Mouse (Mus musculus): ENCODE results near the gene Ptar1. TPM values are rescaled to one million over a fixed set of nuclear protein-coding genes. Genes with fewer than 3 reads are reported as not detected.
"Not testable (repeated sequence)": the region's sequence is repeated elsewhere in the genome, so short reads cannot be mapped to it uniquely, and the experiment has no call there.

The Ptar1 gene
- total and polyA plus RNA-seq, 2 experiments from 2014 or later = 4.1 to 24.9 TPM

DNA sequence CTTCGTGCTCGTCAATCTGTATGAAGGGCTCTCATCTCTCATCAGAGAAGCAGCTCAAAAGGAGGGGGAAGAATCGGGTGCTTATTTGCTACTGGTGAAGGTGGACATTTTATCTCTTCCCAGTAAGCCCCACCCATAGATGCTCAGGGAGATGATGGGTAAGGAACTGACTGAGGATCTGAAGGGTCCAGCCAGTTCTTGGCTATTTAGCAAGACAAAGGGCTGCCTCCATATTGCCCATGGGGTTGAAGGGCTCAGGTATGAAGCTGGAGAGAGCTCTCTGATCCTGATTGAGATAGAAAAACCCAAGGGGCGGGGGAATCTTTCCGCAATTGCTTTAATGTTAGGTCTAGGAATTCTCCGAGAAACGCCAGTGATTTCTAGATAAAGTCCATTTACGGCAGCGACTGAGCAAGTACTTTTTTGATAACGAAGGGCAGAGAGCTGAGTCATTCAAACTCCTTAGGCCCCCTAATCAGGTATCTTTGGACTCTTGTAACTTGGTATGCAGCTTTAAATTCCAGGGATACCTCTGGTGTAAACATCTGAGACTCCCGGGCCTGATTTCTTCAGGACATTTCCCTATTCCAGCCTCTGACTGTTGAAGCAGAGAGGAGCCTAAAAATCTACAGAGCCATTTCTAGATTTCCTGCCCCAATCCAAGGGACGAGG, 29.8 kb upstream of the Ptar1 start:
- Histone ChIP-seq H3K9ac (replicated peaks; ENCODE audit: low read length, poor library complexity, severe bottlenecking) (no peak overlapping the region), H3K27ac (ENCODE audit: low read depth, low read length) (no peak overlapping the region), H3K27me3 (ENCODE audit: insufficient read depth, low read length) (no peaks in the 10 kb centered on the region), H3K36me3 (ENCODE audit: insufficient read depth, low read length) (no peaks in the 10 kb centered on the region), H3K4me2 (ENCODE audit: low read depth, low read length, poor library complexity, severe bottlenecking) (no peak overlapping the region), H3K4me1 (ENCODE audit: insufficient read depth, low read length) (no peaks in the 10 kb centered on the region), H3K9me3 (ENCODE audit: low read length) (no peaks in the 10 kb centered on the region), H3K4me3 (ENCODE audit: low read depth, low read length) (no peak overlapping the region)
- no peak for ATAC-seq (ENCODE audit: low FRiP score)
- 74% methylated on average over 12 of the region's 12 CpGs for WGBS
- TF ChIP-seq CTCF (IDR thresholded peaks at IDR 0.05) = no peak
- no peak for DNase-seq (ENCODE audit: low spot score)

DNA sequence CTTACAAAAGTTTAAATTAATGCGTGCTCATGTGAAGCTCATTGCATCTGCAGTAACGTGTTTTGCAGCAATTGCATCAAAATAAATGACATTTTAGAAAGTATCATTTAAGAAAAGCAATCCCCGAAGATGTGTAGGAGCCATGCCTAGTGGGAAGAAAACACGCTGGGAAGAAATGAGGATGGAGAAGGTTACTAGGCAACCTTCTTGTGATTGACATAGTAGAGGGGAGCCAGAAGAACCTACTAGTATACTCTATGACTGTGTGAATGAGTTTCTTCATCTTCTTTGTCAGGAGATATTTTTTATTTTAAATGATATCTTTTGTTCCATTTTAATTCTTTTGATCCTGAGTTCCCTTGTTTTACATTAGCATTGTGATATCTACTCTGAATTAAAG, 28.9 kb upstream of the Ptar1 start:
- Histone ChIP-seq H3K27me3 (ENCODE audit: insufficient read depth, low read length) (no peaks in the 10 kb centered on the region), H3K4me3 (ENCODE audit: low read depth, low read length) (no peak overlapping the region), H3K4me1 (ENCODE audit: insufficient read depth, low read length) (no peaks in the 10 kb centered on the region), H3K9ac (replicated peaks; ENCODE audit: low read length, poor library complexity, severe bottlenecking) (no peak overlapping the region), H3K9me3 (ENCODE audit: low read length) (no peaks in the 10 kb centered on the region), H3K4me2 (ENCODE audit: low read depth, low read length, poor library complexity, severe bottlenecking) (no peak overlapping the region), H3K27ac (ENCODE audit: low read depth, low read length) (no peak overlapping the region), H3K36me3 (ENCODE audit: insufficient read depth, low read length) (no peaks in the 10 kb centered on the region)
- no peak for DNase-seq (ENCODE audit: low spot score)
- 63% methylated on average over 4 of the region's 4 CpGs for WGBS
- no peak for ATAC-seq (ENCODE audit: low FRiP score)
- no peak for TF ChIP-seq CTCF (IDR thresholded peaks at IDR 0.05)

DNA sequence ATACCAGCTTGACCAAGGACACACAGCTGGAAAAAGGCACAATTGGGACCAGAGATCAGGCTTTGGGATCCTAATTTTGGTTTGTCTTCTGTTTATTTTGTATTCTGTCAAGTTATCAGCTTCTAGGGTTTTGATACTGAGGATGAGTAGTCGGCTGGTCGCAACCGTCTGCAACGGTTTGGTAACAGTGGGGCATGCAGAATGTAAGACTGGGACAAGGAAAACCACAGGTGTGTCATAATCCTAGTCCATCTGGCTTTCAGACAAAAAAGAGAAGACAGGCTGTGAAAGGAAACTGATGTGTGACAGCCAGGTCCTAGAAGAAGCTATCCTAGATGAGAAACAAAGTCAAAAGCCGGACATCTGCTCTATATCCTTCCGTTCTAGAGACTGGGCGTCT, 23.1 kb upstream of the Ptar1 start:
- 94% methylated on average over 7 of the region's 7 CpGs for WGBS
- no peak overlapping the region for H3K9ac ChIP-seq (replicated peaks; ENCODE audit: low read length, poor library complexity, severe bottlenecking)
- ATAC-seq (ENCODE audit: low FRiP score) = no peak
- H3K4me2 ChIP-seq (ENCODE audit: low read depth, low read length, poor library complexity, severe bottlenecking) = no peak overlapping the region
- H3K9me3 ChIP-seq (ENCODE audit: low read length) = no peaks in the 10 kb centered on the region
- TF ChIP-seq CTCF (IDR thresholded peaks at IDR 0.05) = no peak
- DNase-seq (ENCODE audit: low spot score) = no peak
- no peak overlapping the region for H3K4me3 ChIP-seq (ENCODE audit: low read depth, low read length)
- H3K36me3 ChIP-seq (ENCODE audit: insufficient read depth, low read length) = no peaks in the 10 kb centered on the region
- H3K27me3 ChIP-seq (ENCODE audit: insufficient read depth, low read length) = no peaks in the 10 kb centered on the region
- H3K4me1 ChIP-seq (ENCODE audit: insufficient read depth, low read length) = no peaks in the 10 kb centered on the region
- no peak overlapping the region for H3K27ac ChIP-seq (ENCODE audit: low read depth, low read length)

DNA sequence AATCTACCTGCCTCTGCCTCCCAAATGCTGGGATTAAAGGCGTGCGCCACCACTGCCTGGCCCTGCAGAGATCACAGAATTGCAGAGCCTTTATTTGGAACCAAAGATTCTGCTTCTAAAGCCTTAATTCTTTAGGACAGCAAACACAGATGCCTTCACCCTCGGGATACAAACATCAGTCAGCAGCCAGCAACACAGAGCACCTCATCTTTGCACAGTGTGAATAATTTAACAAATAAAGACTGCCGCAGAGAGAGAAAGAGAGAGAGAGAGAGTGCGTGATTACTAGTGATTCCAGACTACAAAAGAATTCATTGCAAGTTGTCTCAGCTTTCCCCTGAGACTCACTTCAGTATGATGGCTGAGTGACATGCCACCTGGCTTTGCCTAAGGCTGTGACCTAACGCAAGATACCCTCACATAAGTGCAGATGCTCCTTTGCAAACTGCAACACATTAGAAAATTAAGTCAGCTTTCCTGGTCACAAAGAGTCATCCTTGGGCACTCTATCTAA, 19.0 kb upstream of the Ptar1 start:
- H3K4me2 ChIP-seq (ENCODE audit: low read depth, low read length, poor library complexity, severe bottlenecking) = no peak overlapping the region
- H3K9ac ChIP-seq (replicated peaks; ENCODE audit: low read length, poor library complexity, severe bottlenecking) = no peak overlapping the region
- H3K27ac ChIP-seq (ENCODE audit: low read depth, low read length) = no peak overlapping the region
- H3K4me3 ChIP-seq (ENCODE audit: low read depth, low read length) = no peak overlapping the region
- no peaks in the 10 kb centered on the region for H3K9me3 ChIP-seq (ENCODE audit: low read length)
- WGBS = 40% methylated on average over 6 of the region's 6 CpGs
- TF ChIP-seq CTCF (IDR thresholded peaks at IDR 0.05) = no peak
- DNase-seq (ENCODE audit: low spot score) = no peak
- ATAC-seq (ENCODE audit: low FRiP score) = peak; percentile 54; the same call in 1 of the 2 replicates
- no peaks in the 10 kb centered on the region for H3K36me3 ChIP-seq (ENCODE audit: insufficient read depth, low read length)
- no peaks in the 10 kb centered on the region for H3K27me3 ChIP-seq (ENCODE audit: insufficient read depth, low read length)
- H3K4me1 ChIP-seq (ENCODE audit: insufficient read depth, low read length) = no peaks in the 10 kb centered on the region

DNA sequence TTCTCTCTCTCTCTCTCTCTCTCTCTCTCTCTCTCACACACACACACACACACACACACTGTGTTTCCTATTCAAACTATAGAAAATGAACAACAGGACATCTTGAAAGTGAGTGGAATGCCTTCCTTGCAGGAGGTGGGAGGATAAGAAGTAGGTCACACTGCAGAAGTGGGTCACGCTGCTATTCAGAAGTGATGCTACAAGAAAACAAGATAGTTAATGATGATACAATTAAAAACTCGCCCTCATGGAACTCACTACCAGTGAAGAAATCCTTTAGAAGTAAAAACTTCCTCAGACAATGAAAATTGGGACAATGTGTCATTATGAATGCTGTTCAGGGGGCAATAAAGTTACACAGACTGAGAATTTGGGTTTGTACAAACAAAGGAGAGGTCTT, 14.2 kb upstream of the Ptar1 start:
- Histone ChIP-seq H3K36me3 (ENCODE audit: insufficient read depth, low read length) (no peaks in the 10 kb centered on the region), H3K4me3 (ENCODE audit: low read depth, low read length) (no peak overlapping the region), H3K27me3 (ENCODE audit: insufficient read depth, low read length) (no peaks in the 10 kb centered on the region), H3K27ac (ENCODE audit: low read depth, low read length) (no peak overlapping the region), H3K4me1 (ENCODE audit: insufficient read depth, low read length) (no peaks in the 10 kb centered on the region), H3K9ac (replicated peaks; ENCODE audit: low read length, poor library complexity, severe bottlenecking) (no peak overlapping the region), H3K4me2 (ENCODE audit: low read depth, low read length, poor library complexity, severe bottlenecking) (no peak overlapping the region), H3K9me3 (ENCODE audit: low read length) (no peaks in the 10 kb centered on the region)
- ATAC-seq (ENCODE audit: low FRiP score) (no peak), DNase-seq (ENCODE audit: low spot score) (no peak)
- TF ChIP-seq CTCF (IDR thresholded peaks at IDR 0.05) = no peak
- WGBS = 73% methylated on average over 2 of the region's 2 CpGs

DNA sequence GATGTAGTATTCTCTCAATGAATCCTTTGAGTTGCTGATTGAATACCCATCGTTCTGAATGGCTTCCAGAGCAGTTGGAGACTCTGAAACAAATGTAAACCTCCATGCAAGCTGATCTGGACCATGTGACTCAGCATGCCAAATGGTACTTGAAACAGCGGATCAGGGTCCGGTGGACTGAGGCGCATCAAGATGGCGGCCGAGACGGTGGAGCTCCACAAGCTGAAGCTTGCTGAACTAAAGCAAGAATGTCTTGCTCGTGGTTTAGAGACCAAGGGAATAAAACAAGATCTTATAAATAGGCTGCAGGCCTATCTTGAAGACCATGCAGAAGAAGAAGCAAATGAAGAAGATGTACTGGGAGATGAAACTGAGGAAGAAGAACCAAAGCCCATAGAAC, 11.6 kb upstream of the Ptar1 start:
- not testable (repeated sequence) for H3K4me3 ChIP-seq (ENCODE audit: low read depth, low read length); ATAC-seq (ENCODE audit: low FRiP score); H3K36me3 ChIP-seq (ENCODE audit: insufficient read depth, low read length); H3K4me2 ChIP-seq (ENCODE audit: low read depth, low read length, poor library complexity, severe bottlenecking); H3K27me3 ChIP-seq (ENCODE audit: insufficient read depth, low read length); H3K4me1 ChIP-seq (ENCODE audit: insufficient read depth, low read length); H3K9ac ChIP-seq (replicated peaks; ENCODE audit: low read length, poor library complexity, severe bottlenecking); H3K9me3 ChIP-seq (ENCODE audit: low read length); DNase-seq (ENCODE audit: low spot score); H3K27ac ChIP-seq (ENCODE audit: low read depth, low read length)
- WGBS = 93% methylated on average over 8 of the region's 8 CpGs

Measured in midbrain, postnatal 0 days (tissue).